Mouse (Mus musculus): ENCODE data around the gene Atraid.

GRCm38 (mm10) chr5:31076346-31076745, 28.2 kb downstream of the Atraid start:
- TF ChIP-seq CTCF (IDR thresholded peaks at IDR 0.05; ENCODE audit: borderline replicate concordance, insufficient read depth, low read length) (no peak), POLR2A (IDR thresholded peaks at IDR 0.05; ENCODE audit: low read depth, low read length) (no peak)

Measured in embryonic fibroblast, embryonic 13.5 days (primary cell).